Mouse (Mus musculus): ENCODE measurements around the gene Tmem63c. TPM values are rescaled to one million over a fixed set of nuclear protein-coding genes. Genes with fewer than 3 reads are reported as not detected.

Gene Tmem63c
- polyA plus RNA-seq, 1 experiment from 2014 or later, result not detected

- Histone ChIP-seq H3K4me2 (ENCODE audit: low read depth, low read length) (no peak overlapping the region), H3K9ac (ENCODE audit: low read length) (no peak overlapping the region), H3K36me3 (ENCODE audit: control insufficient read depth, insufficient read depth) (no peaks in the 10 kb centered on the region), H3K9me3 (replicated peaks; ENCODE audit: control insufficient read depth, low read length) (no peaks in the 10 kb centered on the region), H3K27ac (ENCODE audit: low read length) (no peak overlapping the region), H3K4me1 (ENCODE audit: control insufficient read depth, insufficient read depth, low read length) (peaks cover 14% of the 10 kb centered on the region), H3K27me3 (ENCODE audit: control insufficient read depth, insufficient read depth, low read length) (no peaks in the 10 kb centered on the region), H3K4me3 (ENCODE audit: low read length) (no peak overlapping the region)
- WGBS, result 86% methylated on average over 2 of the region's 2 CpGs
- no peak for ATAC-seq (replicated peaks; ENCODE audit: extremely low read depth, insufficient read depth, low FRiP score)
Measured at GRCm38 (mm10) chr12:87089701-87090100, 68.6 kb downstream of the Tmem63c start.

- WGBS, result 70% methylated on average over 2 of the region's 2 CpGs
- Histone ChIP-seq H3K27me3 (ENCODE audit: control insufficient read depth, insufficient read depth, low read length) (no peaks in the 10 kb centered on the region), H3K36me3 (ENCODE audit: control insufficient read depth, insufficient read depth) (no peaks in the 10 kb centered on the region), H3K27ac (ENCODE audit: low read length) (no peak overlapping the region), H3K4me1 (ENCODE audit: control insufficient read depth, insufficient read depth, low read length) (peaks cover 14% of the 10 kb centered on the region), H3K9me3 (replicated peaks; ENCODE audit: control insufficient read depth, low read length) (no peaks in the 10 kb centered on the region), H3K4me3 (ENCODE audit: low read length) (no peak overlapping the region), H3K9ac (ENCODE audit: low read length) (no peak overlapping the region), H3K4me2 (ENCODE audit: low read depth, low read length) (no peak overlapping the region)
- ATAC-seq (replicated peaks; ENCODE audit: extremely low read depth, insufficient read depth, low FRiP score), result no peak
Measured at GRCm38 (mm10) chr12:87091916-87092315, 70.8 kb downstream of the Tmem63c start.

GRCm38 (mm10) chr12:87093249-87093648 lies 72.1 kb downstream of the Tmem63c start:
- no peak for ATAC-seq (replicated peaks; ENCODE audit: extremely low read depth, insufficient read depth, low FRiP score)
- no peak overlapping the region for H3K9ac ChIP-seq (ENCODE audit: low read length)

GRCm38 (mm10) chr12:87093671-87094070 lies 72.5 kb downstream of the Tmem63c start:
- H3K4me2 ChIP-seq (ENCODE audit: low read depth, low read length), result no peak overlapping the region
- H3K4me3 ChIP-seq (ENCODE audit: low read length), result no peak overlapping the region
- H3K9me3 ChIP-seq (replicated peaks; ENCODE audit: control insufficient read depth, low read length), result no peaks in the 10 kb centered on the region
- H3K9ac ChIP-seq (ENCODE audit: low read length), result no peak overlapping the region
- WGBS, result 64% methylated on average over 6 of the region's 6 CpGs
- H3K27ac ChIP-seq (ENCODE audit: low read length), result no peak overlapping the region
- peaks cover 14% of the 10 kb centered on the region for H3K4me1 ChIP-seq (ENCODE audit: control insufficient read depth, insufficient read depth, low read length)
- no peaks in the 10 kb centered on the region for H3K36me3 ChIP-seq (ENCODE audit: control insufficient read depth, insufficient read depth)
- ATAC-seq (replicated peaks; ENCODE audit: extremely low read depth, insufficient read depth, low FRiP score), result no peak
- no peaks in the 10 kb centered on the region for H3K27me3 ChIP-seq (ENCODE audit: control insufficient read depth, insufficient read depth, low read length)

More at GRCm38 (mm10) chr12:87093249-87093648, 72.1 kb downstream of the Tmem63c start:
- Histone ChIP-seq H3K9me3 (replicated peaks; ENCODE audit: control insufficient read depth, low read length) (no peaks in the 10 kb centered on the region), H3K4me1 (ENCODE audit: control insufficient read depth, insufficient read depth, low read length) (peaks cover 14% of the 10 kb centered on the region), H3K27me3 (ENCODE audit: control insufficient read depth, insufficient read depth, low read length) (no peaks in the 10 kb centered on the region), H3K4me3 (ENCODE audit: low read length) (no peak overlapping the region), H3K4me2 (ENCODE audit: low read depth, low read length) (no peak overlapping the region), H3K36me3 (ENCODE audit: control insufficient read depth, insufficient read depth) (no peaks in the 10 kb centered on the region), H3K27ac (ENCODE audit: low read length) (no peak overlapping the region)
- WGBS, result 56% methylated on average over 4 of the region's 4 CpGs

GRCm38 (mm10) chr12:87100331-87100730 lies 79.2 kb downstream of the Tmem63c start:
- Histone ChIP-seq H3K36me3 (ENCODE audit: control insufficient read depth, insufficient read depth) (no peaks in the 10 kb centered on the region), H3K4me2 (ENCODE audit: low read depth, low read length) (no peak overlapping the region), H3K4me1 (ENCODE audit: control insufficient read depth, insufficient read depth, low read length) (no peaks in the 10 kb centered on the region), H3K9ac (ENCODE audit: low read length) (no peak overlapping the region), H3K27ac (ENCODE audit: low read length) (no peak overlapping the region), H3K27me3 (ENCODE audit: control insufficient read depth, insufficient read depth, low read length) (peaks cover 27% of the 10 kb centered on the region), H3K9me3 (replicated peaks; ENCODE audit: control insufficient read depth, low read length) (no peaks in the 10 kb centered on the region), H3K4me3 (ENCODE audit: low read length) (no peak overlapping the region)
- ATAC-seq (replicated peaks; ENCODE audit: extremely low read depth, insufficient read depth, low FRiP score), result no peak
- 77% methylated on average over 4 of the region's 4 CpGs for WGBS

- Histone ChIP-seq H3K9ac (ENCODE audit: low read length) (no peak within 1 kb of the TSS), H3K27ac (ENCODE audit: low read length) (no peak within 1 kb of the TSS), H3K36me3 (ENCODE audit: control insufficient read depth, insufficient read depth) (no peaks in the 10 kb centered on the region), H3K4me2 (ENCODE audit: low read depth, low read length) (peak within 1 kb of the TSS; percentile 40), H3K9me3 (replicated peaks; ENCODE audit: control insufficient read depth, low read length) (no peaks in the 10 kb centered on the region), H3K4me3 (ENCODE audit: low read length) (peak within 1 kb of the TSS; percentile 11), H3K4me1 (ENCODE audit: control insufficient read depth, insufficient read depth, low read length) (no peaks in the 10 kb centered on the region), H3K27me3 (ENCODE audit: control insufficient read depth, insufficient read depth, low read length) (peaks cover 27% of the 10 kb centered on the region)
- ATAC-seq (replicated peaks; ENCODE audit: extremely low read depth, insufficient read depth, low FRiP score), result no peak; the same call in 1 of the 2 replicates
- 5% methylated on average over 32 of the region's 32 CpGs for WGBS
Measured at GRCm38 (mm10) chr12:87102165-87102631, 81.1 kb downstream of the Tmem63c start, which contains the start of gene Ngb. TSS of gene Ngb (minus strand) at chr12:87102539.

GRCm38 (mm10) chr12:87103471-87103870 lies 82.3 kb downstream of the Tmem63c start:
- ATAC-seq (replicated peaks; ENCODE audit: extremely low read depth, insufficient read depth, low FRiP score), result no peak
- no peak overlapping the region for H3K4me3 ChIP-seq (ENCODE audit: low read length)
- H3K27ac ChIP-seq (ENCODE audit: low read length), result no peak overlapping the region
- no peaks in the 10 kb centered on the region for H3K9me3 ChIP-seq (replicated peaks; ENCODE audit: control insufficient read depth, low read length)
- H3K36me3 ChIP-seq (ENCODE audit: control insufficient read depth, insufficient read depth), result no peaks in the 10 kb centered on the region
- H3K9ac ChIP-seq (ENCODE audit: low read length), result no peak overlapping the region
- no peak overlapping the region for H3K4me2 ChIP-seq (ENCODE audit: low read depth, low read length)
- no peaks in the 10 kb centered on the region for H3K4me1 ChIP-seq (ENCODE audit: control insufficient read depth, insufficient read depth, low read length)
- peaks cover 27% of the 10 kb centered on the region for H3K27me3 ChIP-seq (ENCODE audit: control insufficient read depth, insufficient read depth, low read length)
- 81% methylated on average over 4 of the region's 4 CpGs for WGBS

GRCm38 (mm10) chr12:87104796-87105195 lies 83.7 kb downstream of the Tmem63c start:
- H3K4me1 ChIP-seq (ENCODE audit: control insufficient read depth, insufficient read depth, low read length), result no peaks in the 10 kb centered on the region
- H3K36me3 ChIP-seq (ENCODE audit: control insufficient read depth, insufficient read depth), result 0 out of 2 replicates have a peak, but pooled peaks cover under 1% of the 10 kb centered on the region
- no peak overlapping the region for H3K27ac ChIP-seq (ENCODE audit: low read length)
- no peak overlapping the region for H3K4me2 ChIP-seq (ENCODE audit: low read depth, low read length)
- no peak for ATAC-seq (replicated peaks; ENCODE audit: extremely low read depth, insufficient read depth, low FRiP score)
- no peak overlapping the region for H3K9ac ChIP-seq (ENCODE audit: low read length)
- H3K27me3 ChIP-seq (ENCODE audit: control insufficient read depth, insufficient read depth, low read length), result peaks cover 26% of the 10 kb centered on the region
- H3K4me3 ChIP-seq (ENCODE audit: low read length), result no peak overlapping the region
- H3K9me3 ChIP-seq (replicated peaks; ENCODE audit: control insufficient read depth, low read length), result no peaks in the 10 kb centered on the region
- 83% methylated on average over 4 of the region's 4 CpGs for WGBS

GRCm38 (mm10) chr12:87107357-87107977 lies 86.3 kb downstream of the Tmem63c start:
- peaks cover 5% of the 10 kb centered on the region; the same call in 1 of the 2 replicates for H3K27me3 ChIP-seq (ENCODE audit: control insufficient read depth, insufficient read depth, low read length)
- H3K9me3 ChIP-seq (replicated peaks; ENCODE audit: control insufficient read depth, low read length), result no peaks in the 10 kb centered on the region
- no peak overlapping the region for H3K4me3 ChIP-seq (ENCODE audit: low read length)
- H3K9ac ChIP-seq (ENCODE audit: low read length), result no peak overlapping the region
- 0 out of 2 replicates have a peak, but pooled peaks cover 4% of the 10 kb centered on the region for H3K36me3 ChIP-seq (ENCODE audit: control insufficient read depth, insufficient read depth)
- WGBS, result 64% methylated on average over 3 of the region's 3 CpGs
- no peaks in the 10 kb centered on the region for H3K4me1 ChIP-seq (ENCODE audit: control insufficient read depth, insufficient read depth, low read length)
- no peak overlapping the region for H3K27ac ChIP-seq (ENCODE audit: low read length)
- no peak for ATAC-seq (replicated peaks; ENCODE audit: extremely low read depth, insufficient read depth, low FRiP score)
- H3K4me2 ChIP-seq (ENCODE audit: low read depth, low read length), result no peak overlapping the region
